ENCODE assay signal across 32 mouse cellular contexts in genomic region chr17:25394526-25394925, GRCm38 (mm10). TPM values are rescaled to one million over a fixed set of nuclear protein-coding genes. Genes with fewer than 3 reads are reported as not detected.
A peak's percentile ranks its signal among the peaks of the same experiment; 100 is the strongest.
DNase-seq lines count a peak whose midpoint lies in the region; ATAC-seq lines count a peak whose summit lies in the region.
"Had no signal": no experiment of that assay in that cellular context is flagged by ENCODE, and none has a peak within 500 bp of the region (broad histone marks: within the 10 kb centered on the region; RNA-seq: fewer than 3 reads in every experiment).

No protein-coding gene starts in this region.

- no peaks in the 10 kb centered on the region for H3K27me3 ChIP-seq in heart, embryonic 10.5 days (ENCODE audit: insufficient read depth, poor library complexity, severe bottlenecking)
- peaks cover 7% of the 10 kb centered on the region for H3K27me3 ChIP-seq in forebrain, embryonic 14.5 days (replicated peaks; ENCODE audit: control insufficient read depth, insufficient read depth, low read length)
- H3K27me3 ChIP-seq: heart, embryonic 12.5 days; heart, embryonic 15.5 days had no signal

- WGBS in heart, embryonic 10.5 days, result 78% methylated on average over 4 of the region's 4 CpGs
- WGBS in forebrain, embryonic 14.5 days, result 93% methylated on average over 4 of the region's 4 CpGs

- no peak overlapping the region for H3K9ac ChIP-seq in forebrain, embryonic 14.5 days (ENCODE audit: low read length)
- H3K9ac ChIP-seq: forebrain, embryonic 13.5 days; forebrain, postnatal 0 days; heart, embryonic 12.5 days; heart, embryonic 15.5 days; hindbrain, embryonic 14.5 days had no signal

- ATAC-seq in forebrain, embryonic 14.5 days, result no peak
- ATAC-seq: activated CD4-positive, CD25-positive, alpha-beta regulatory T cell, adult 4 months; forebrain, embryonic 13.5 days; forebrain, postnatal 0 days; hindbrain, postnatal 0 days; inflammation-experienced regulatory T-cells, adult 6 months; intestine, embryonic 16.5 days had no signal

- H3K4me1 ChIP-seq in heart, embryonic 10.5 days, result peaks cover 17% of the 10 kb centered on the region
- H3K4me1 ChIP-seq in forebrain, embryonic 14.5 days (ENCODE audit: control insufficient read depth, insufficient read depth, low read length), result no peaks in the 10 kb centered on the region

- no peak overlapping the region for H3K4me2 ChIP-seq in forebrain, embryonic 14.5 days (ENCODE audit: low read length)
- H3K4me2 ChIP-seq: forebrain, embryonic 13.5 days; heart, embryonic 12.5 days; heart, embryonic 15.5 days; hindbrain, embryonic 14.5 days had no signal

- H3K9me3 ChIP-seq in heart, embryonic 10.5 days, result no peaks in the 10 kb centered on the region
- no peaks in the 10 kb centered on the region for H3K9me3 ChIP-seq in forebrain, embryonic 14.5 days (replicated peaks; ENCODE audit: control insufficient read depth, low read length)
- H3K9me3 ChIP-seq: forebrain, embryonic 10.5 days; forebrain, embryonic 13.5 days; heart, embryonic 12.5 days; heart, embryonic 15.5 days had no signal

- peak; percentile 76 to 83 for DNase-seq in adrenal gland, adult (ENCODE audit: inconsistent age in 2 of 2, low spot score in 1 of 2)
- no peak for DNase-seq in adrenal gland, postnatal 4 days (ENCODE audit: low spot score in 2 of 2)
- no peak for DNase-seq in heart, embryonic 10.5 days (ENCODE audit: low spot score)
- DNase-seq in heart, postnatal 4 days, result no peak
- peak; percentile 61 to 63 for DNase-seq in adrenal gland, postnatal 36 days
- DNase-seq in forebrain, embryonic 14.5 days (ENCODE audit: low spot score), result no peak
- no peak for DNase-seq in layer of hippocampus, adult 18-20 months (ENCODE audit: low spot score in 2 of 2)
- DNase-seq: cerebellum, adult 11-12 months; cerebellum, adult 8-10 months; cerebellum, postnatal 14 days; forebrain, postnatal 0 days; gastrocnemius, adult 2 months; gastrocnemius, postnatal 14 days; heart, adult 11 months; heart, postnatal 10 days; heart, postnatal 36 days had no signal

- peaks cover 81% of the 10 kb centered on the region for H3K36me3 ChIP-seq in heart, embryonic 10.5 days
- H3K36me3 ChIP-seq in forebrain, embryonic 14.5 days (ENCODE audit: control insufficient read depth, insufficient read depth, low read length), result peaks cover 14% of the 10 kb centered on the region; the same call in 1 of the 2 replicates

- H3K27ac ChIP-seq in heart, embryonic 10.5 days, result peak overlapping the region; percentile 11; the same call in 1 of the 2 replicates
- no peak overlapping the region for H3K27ac ChIP-seq in forebrain, embryonic 14.5 days (ENCODE audit: low read depth, low read length)
- H3K27ac ChIP-seq: forebrain, embryonic 10.5 days; forebrain, embryonic 13.5 days; gastrocnemius, adult 2 months; heart, embryonic 15.5 days; hindbrain, embryonic 14.5 days; hindbrain, postnatal 0 days had no signal

- H3K4me3 ChIP-seq in heart, embryonic 10.5 days, result no peak overlapping the region
- H3K4me3 ChIP-seq in forebrain, embryonic 14.5 days (ENCODE audit: low read depth, low read length), result no peak overlapping the region
- H3K4me3 ChIP-seq: forebrain, embryonic 10.5 days; forebrain, embryonic 13.5 days; gastrocnemius, adult 2 months; heart, embryonic 12.5 days; heart, embryonic 15.5 days had no signal

RNA-seq across cellular contexts. Expression of gene Tpsg1, which starts 25.5 kb away (rescaled TPM):
- total RNA-seq in adrenal gland, postnatal 4 days (2021), result under 1 TPM in 1 of 2 experiments, not detected in 1; 0.56 TPM
- 0.54 TPM in 1 of 2 replicates, not detected in the other for polyA plus RNA-seq in heart, embryonic 10.5 days (2016; fragmentation: Nextera tagmentation; extraction: Ambion mirVana)
- under 1 TPM in 1 of 2 experiments, not detected in 1; 0.24 TPM for total RNA-seq in heart, postnatal 4 days (2021)
- not detected for total RNA-seq in adrenal gland, postnatal 36 days (2021)
- polyA plus RNA-seq in forebrain, embryonic 14.5 days (2014; fragmentation: Nextera tagmentation; extraction: Ambion mirVana), result 0.48 and 1.1 TPM in 2 replicates
- not detected for total RNA-seq in layer of hippocampus, adult 18-20 months (2021)
- total RNA-seq: ES-E14; forebrain, postnatal 0 days; gastrocnemius, postnatal 14 days; heart, adult 8-10 months; heart, postnatal 10 days had no signal
- polyA plus RNA-seq: activated CD4-positive, CD25-positive, alpha-beta regulatory T cell, adult 4 months; forebrain, embryonic 10.5 days; frontal cortex, adult 2 months; heart, embryonic 12.5 days; inflammation-experienced regulatory T-cells, adult 6 months had no signal

RNA-seq across cellular contexts. Expression of gene Tpsb2, which starts 28.4 kb away (rescaled TPM):
- total RNA-seq in adrenal gland, postnatal 4 days (2021), result 10 to 100 TPM; 10.3 to 19.6 TPM
- polyA plus RNA-seq in heart, embryonic 10.5 days (2016; fragmentation: Nextera tagmentation; extraction: Ambion mirVana), result not detected in 2 replicates
- 10 to 100 TPM; 11.1 to 15.7 TPM for total RNA-seq in heart, postnatal 4 days (2021)
- total RNA-seq in adrenal gland, postnatal 36 days (2021), result 1 to 10 TPM; 2.8 to 3.2 TPM
- polyA plus RNA-seq in forebrain, embryonic 14.5 days (2014; fragmentation: Nextera tagmentation; extraction: Ambion mirVana), result 0.25 TPM in 1 of 2 replicates, not detected in the other
- total RNA-seq in layer of hippocampus, adult 18-20 months (2021), result under 1 TPM in 1 of 2 experiments, not detected in 1; 0.30 TPM
- total RNA-seq: ES-E14 had no signal
- polyA plus RNA-seq: activated CD4-positive, CD25-positive, alpha-beta regulatory T cell, adult 4 months; embryonic facial prominence, embryonic 11.5 days; forebrain, embryonic 10.5 days; forebrain, embryonic 13.5 days; frontal cortex, adult 2 months; heart, embryonic 12.5 days; hindbrain, embryonic 11.5 days; inflammation-experienced regulatory T-cells, adult 6 months had no signal

RNA-seq across cellular contexts. Expression of gene Cacna1h, which starts 39.1 kb away (rescaled TPM):
- 10 to 100 TPM; 64.1 to 65.3 TPM for total RNA-seq in adrenal gland, postnatal 4 days (2021)
- polyA plus RNA-seq in heart, embryonic 10.5 days (2016; fragmentation: Nextera tagmentation; extraction: Ambion mirVana), result 11.1 and 11.8 TPM in 2 replicates
- 10 to 100 TPM; 14.5 to 19.1 TPM for total RNA-seq in heart, postnatal 4 days (2021)
- total RNA-seq in adrenal gland, postnatal 36 days (2021), result 10 to 100 TPM; 58.7 to 97.3 TPM
- polyA plus RNA-seq in forebrain, embryonic 14.5 days (2014; fragmentation: Nextera tagmentation; extraction: Ambion mirVana), result 5.5 and 11.0 TPM in 2 replicates
- 100 to 1,000 TPM; 101 to 115 TPM for total RNA-seq in layer of hippocampus, adult 18-20 months (2021)
- polyA plus RNA-seq: activated CD4-positive, CD25-positive, alpha-beta regulatory T cell, adult 4 months; inflammation-experienced regulatory T-cells, adult 6 months had no signal

RNA-seq across cellular contexts. Expression of gene Tpsab1, which starts 49.2 kb away (rescaled TPM):
- 1 to 10 TPM; 3.3 to 6.7 TPM for total RNA-seq in adrenal gland, postnatal 4 days (2021)
- not detected in 2 replicates for polyA plus RNA-seq in heart, embryonic 10.5 days (2016; fragmentation: Nextera tagmentation; extraction: Ambion mirVana)
- 1 to 10 TPM; 3.9 to 6.7 TPM for total RNA-seq in heart, postnatal 4 days (2021)
- total RNA-seq in adrenal gland, postnatal 36 days (2021), result 1 to 10 TPM in 1 of 2 experiments, under 1 TPM in 1; 0.63 to 1.2 TPM
- not detected in 2 replicates for polyA plus RNA-seq in forebrain, embryonic 14.5 days (2014; fragmentation: Nextera tagmentation; extraction: Ambion mirVana)
- not detected for total RNA-seq in layer of hippocampus, adult 18-20 months (2021)
- total RNA-seq: ES-E14; forebrain, postnatal 0 days; hindbrain, postnatal 0 days had no signal
- polyA plus RNA-seq: activated CD4-positive, CD25-positive, alpha-beta regulatory T cell, adult 4 months; brain, embryonic 14.5 days; embryonic facial prominence, embryonic 11.5 days; forebrain, embryonic 10.5 days; forebrain, embryonic 13.5 days; frontal cortex, adult 2 months; heart, embryonic 12.5 days; hindbrain, embryonic 11.5 days; hindbrain, embryonic 14.5 days; hindbrain, postnatal 0 days; inflammation-experienced regulatory T-cells, adult 6 months had no signal

RNA-seq across cellular contexts. Expression of gene Tekt4, which starts 59.9 kb away (rescaled TPM):
- total RNA-seq in adrenal gland, postnatal 4 days (2021), result not detected
- polyA plus RNA-seq in heart, embryonic 10.5 days (2016; fragmentation: Nextera tagmentation; extraction: Ambion mirVana), result 0.55 and 0.84 TPM in 2 replicates
- total RNA-seq in heart, postnatal 4 days (2021), result under 1 TPM in 1 of 2 experiments, not detected in 1; 0.26 TPM
- total RNA-seq in adrenal gland, postnatal 36 days (2021), result not detected
- 1.2 and 1.4 TPM in 2 replicates for polyA plus RNA-seq in forebrain, embryonic 14.5 days (2014; fragmentation: Nextera tagmentation; extraction: Ambion mirVana)
- 1 to 10 TPM; 2.1 TPM for total RNA-seq in layer of hippocampus, adult 18-20 months (2021)
- total RNA-seq: ES-E14; gastrocnemius, adult 2 months; gastrocnemius, postnatal 14 days; gastrocnemius, postnatal 4 days; heart, postnatal 10 days had no signal
- polyA plus RNA-seq: activated CD4-positive, CD25-positive, alpha-beta regulatory T cell, adult 4 months; embryonic facial prominence, embryonic 11.5 days; forebrain, embryonic 10.5 days; inflammation-experienced regulatory T-cells, adult 6 months; intestine, embryonic 16.5 days had no signal

Comparison
In these comparisons a context has a peak if more than half of its experiments do, and no peak if none do; other contexts are left out.
1. DNase-seq: peak in adrenal gland, adult (2 of 2) and adrenal gland, postnatal 36 days (2 of 2); none in adrenal gland, postnatal 4 days (0 of 2), heart, embryonic 10.5 days (single experiment), heart, postnatal 4 days (single experiment), forebrain, embryonic 14.5 days (single experiment) and layer of hippocampus, adult 18-20 months (0 of 2).